Mouse (Mus musculus) G1E (cell line): ENCODE measurements at regions not wholly inside any gene's neighbourhood (a gene's known extent, or its start where the extent isn't known, plus 50 kb on each side); places are given as distances from the start of the nearest gene placed in this dataset.

Source experiments
- ATAC-seq: 2 replicates; pipeline ENCODE4 v1.8.0; 2016; ENCODE audit warnings: mild to moderate bottlenecking; ENCODE audit not compliant: insufficient number of reproducible peaks, poor library complexity, low FRiP score, severe bottlenecking; ENCODE audit errors: extremely low read depth
- DNase-seq: peaks from one replicate; pipeline ENCODE4 v3.0.0; 2012; ENCODE audit warnings: low spot score
- H3K27me3 ChIP-seq: 2 replicates; pipeline ENCODE4 v1.6.1; 2012; ENCODE audit warnings: mild to moderate bottlenecking, low read length, inconsistent platforms; ENCODE audit not compliant: insufficient read depth
- H3K36me3 ChIP-seq: replicated peaks from 2 replicates; pipeline ENCODE3; 2012; ENCODE audit warnings: mild to moderate bottlenecking, inconsistent platforms
- H3K4me1 ChIP-seq: 2 replicates; pipeline ENCODE4 v1.6.1; 2012; ENCODE audit warnings: low read depth, low read length, inconsistent platforms, mixed read lengths; ENCODE audit not compliant: insufficient read depth
- H3K4me3 ChIP-seq: 2 replicates; pipeline ENCODE4 v1.5.1; 2012; ENCODE audit warnings: low read depth, mild to moderate bottlenecking, inconsistent platforms, low read length, moderate library complexity, mixed read lengths
- H3K9me3 ChIP-seq: replicated peaks from 2 replicates; pipeline ENCODE4 v1.6.1; 2012; ENCODE audit warnings: inconsistent platforms
- CTCF ChIP-seq: IDR thresholded peaks from 2 replicates; pipeline ENCODE4 v1.5.1; 2012; ENCODE audit warnings: low read depth, low read length, inconsistent platforms, mixed read lengths
- GATA1 ChIP-seq: IDR thresholded peaks from 2 replicates; pipeline ENCODE4 v1.6.1; 2012; ENCODE audit warnings: borderline replicate concordance, low read length, inconsistent platforms, mixed read lengths
- GATA2 ChIP-seq: IDR thresholded peaks from 2 replicates; pipeline ENCODE4 v1.6.1; 2012; ENCODE audit warnings: low read depth, low read length, inconsistent platforms, borderline replicate concordance
- POLR2AphosphoS5 ChIP-seq: IDR thresholded peaks from 2 replicates; pipeline ENCODE4 v1.6.1; 2012; ENCODE audit warnings: low read depth, low read length, inconsistent platforms; ENCODE audit not compliant: insufficient replicate concordance
- TAL1 ChIP-seq: conservative IDR thresholded peaks from 2 replicates; pipeline ENCODE4 v1.6.1; 2012; ENCODE audit warnings: low read depth, low read length, inconsistent platforms, mixed read lengths

GRCm38 (mm10) chr9:115739984-115740383 is 169.3 kb upstream of the Gadl1 start:
- Histone ChIP-seq H3K27me3 (no peaks in the 10 kb centered on the region), H3K9me3 (peaks cover 63% of the 10 kb centered on the region), H3K4me3 (no peak overlapping the region), H3K4me1 (no peaks in the 10 kb centered on the region), H3K36me3 (no peaks in the 10 kb centered on the region)
- no peak for TF ChIP-seq TAL1
- no peak for TF ChIP-seq POLR2AphosphoS5
- TF ChIP-seq GATA2: no peak
- no peak for TF ChIP-seq GATA1
- no peak for TF ChIP-seq CTCF
- no peak for DNase-seq
- ATAC-seq: no peak

GRCm38 (mm10) chr9:115746436-115746835 is 162.8 kb upstream of the Gadl1 start:
- DNase-seq: no peak
- Histone ChIP-seq H3K9me3 (peaks cover 79% of the 10 kb centered on the region), H3K36me3 (no peaks in the 10 kb centered on the region), H3K27me3 (no peaks in the 10 kb centered on the region), H3K4me1 (no peaks in the 10 kb centered on the region), H3K4me3 (no peak overlapping the region)
- TF ChIP-seq POLR2AphosphoS5: no peak
- ATAC-seq: no peak

- TF ChIP-seq GATA2 (no peak), TAL1 (no peak), CTCF (no peak), POLR2AphosphoS5 (no peak), GATA1 (no peak)
- Histone ChIP-seq H3K4me1 (no peaks in the 10 kb centered on the region), H3K36me3 (no peaks in the 10 kb centered on the region), H3K27me3 (no peaks in the 10 kb centered on the region), H3K4me3 (no peak overlapping the region), H3K9me3 (peaks cover 88% of the 10 kb centered on the region)
- DNase-seq (no peak), ATAC-seq (no peak)
Measured at GRCm38 (mm10) chr9:115760496-115760895, 148.8 kb upstream of the Gadl1 start.

GRCm38 (mm10) chr9:115764136-115764535 is 145.1 kb upstream of the Gadl1 start:
- ATAC-seq (no peak), DNase-seq (no peak)
- Histone ChIP-seq H3K27me3 (no peaks in the 10 kb centered on the region), H3K4me1 (no peaks in the 10 kb centered on the region), H3K36me3 (no peaks in the 10 kb centered on the region), H3K4me3 (no peak overlapping the region), H3K9me3 (peaks cover 81% of the 10 kb centered on the region)
- TF ChIP-seq POLR2AphosphoS5: no peak
- TF ChIP-seq GATA1: no peak
- TF ChIP-seq GATA2: no peak
- no peak for TF ChIP-seq CTCF
- TF ChIP-seq TAL1: no peak

- DNase-seq (no peak), ATAC-seq (no peak)
- Histone ChIP-seq H3K4me1 (no peaks in the 10 kb centered on the region), H3K4me3 (no peak overlapping the region), H3K9me3 (peaks cover 75% of the 10 kb centered on the region), H3K36me3 (no peaks in the 10 kb centered on the region), H3K27me3 (no peaks in the 10 kb centered on the region)
- TF ChIP-seq POLR2AphosphoS5 (no peak), GATA1 (no peak), CTCF (no peak), TAL1 (no peak), GATA2 (no peak)
Measured at GRCm38 (mm10) chr9:115766471-115766870, 142.8 kb upstream of the Gadl1 start.

DNA sequence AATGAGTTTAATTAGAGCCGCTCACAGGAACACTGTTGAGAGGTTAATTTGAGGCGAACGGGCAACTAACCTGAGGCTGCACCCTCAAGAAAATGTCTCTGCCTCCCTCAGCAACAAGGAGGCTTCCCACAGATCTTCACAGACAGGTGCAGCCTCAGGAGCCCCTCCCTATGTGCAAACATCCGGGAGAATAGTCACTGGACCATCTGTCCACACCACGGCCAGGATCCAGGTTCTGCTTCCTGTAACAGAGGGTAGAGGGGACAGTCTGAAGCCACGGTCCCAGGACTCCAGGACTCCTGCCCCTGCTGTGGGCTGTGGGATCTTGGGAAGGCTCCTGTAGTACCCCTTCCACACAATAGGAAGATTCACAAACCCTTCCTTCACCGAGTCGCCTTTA is 134.1 kb upstream of the Gadl1 start:
- H3K9me3 ChIP-seq: peaks cover 78% of the 10 kb centered on the region
- H3K4me1 ChIP-seq: no peaks in the 10 kb centered on the region
- TF ChIP-seq POLR2AphosphoS5: no peak
- no peak for TF ChIP-seq CTCF
- TF ChIP-seq GATA2: no peak
- TF ChIP-seq TAL1: no peak
- no peak for TF ChIP-seq GATA1
- H3K36me3 ChIP-seq: no peaks in the 10 kb centered on the region
- H3K4me3 ChIP-seq: no peak overlapping the region
- no peak for ATAC-seq
- DNase-seq: no peak
- no peaks in the 10 kb centered on the region for H3K27me3 ChIP-seq

GRCm38 (mm10) chr9:115775858-115776257 is 133.4 kb upstream of the Gadl1 start:
- Histone ChIP-seq H3K27me3 (no peaks in the 10 kb centered on the region), H3K4me3 (peak overlapping the region; percentile 20; the same call in 1 of the 2 replicates), H3K36me3 (no peaks in the 10 kb centered on the region), H3K9me3 (peaks cover 75% of the 10 kb centered on the region), H3K4me1 (no peaks in the 10 kb centered on the region)
- ATAC-seq: no peak
- no peak for DNase-seq
- TF ChIP-seq GATA1: no peak
- TF ChIP-seq TAL1: no peak
- TF ChIP-seq POLR2AphosphoS5: no peak
- no peak for TF ChIP-seq CTCF
- TF ChIP-seq GATA2: no peak
